Mouse (Mus musculus): ENCODE data around the gene Arglu1. TPM values are rescaled to one million over a fixed set of nuclear protein-coding genes. Genes with fewer than 3 reads are reported as not detected.
A peak's percentile ranks its signal among the peaks of the same experiment; 100 is the strongest.

Arglu1 gene
- polyA plus RNA-seq, 2 experiments: 146 to 197 TPM

DNA sequence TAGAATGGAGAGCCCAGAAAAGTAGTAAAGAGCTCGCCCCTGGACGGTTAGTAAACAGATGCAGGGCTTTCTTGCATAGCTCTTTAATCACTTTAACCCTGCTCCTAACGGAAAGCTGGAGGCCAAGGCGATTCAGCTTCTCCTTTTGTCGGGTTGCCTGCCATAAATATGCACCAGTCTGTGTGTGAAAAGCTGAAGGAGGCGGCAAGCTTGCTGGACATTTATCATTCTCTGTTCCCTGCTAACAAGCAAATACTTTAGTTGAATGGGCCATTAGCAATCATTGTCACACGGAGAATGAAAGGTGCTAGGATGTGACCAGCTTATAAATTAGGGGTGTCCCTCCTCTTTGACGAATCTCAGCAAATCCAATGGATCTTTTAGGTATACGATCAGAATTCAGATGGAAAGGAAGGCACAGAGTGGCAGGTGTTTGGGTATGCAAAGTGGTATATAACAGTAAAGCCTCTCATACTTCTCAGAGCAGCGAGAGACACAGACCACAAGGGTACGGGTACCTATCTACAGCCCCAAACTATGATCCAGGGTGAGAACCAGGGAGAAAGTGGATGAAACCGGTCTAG is 36.3 kb downstream of the Arglu1 start:
- no peak overlapping the region for H3K27ac ChIP-seq (replicated peaks; ENCODE audit: low read depth, low read length)
- peak overlapping the region; percentile 82; the same call in 1 of the 2 replicates for H3K4me2 ChIP-seq (replicated peaks; ENCODE audit: low read depth, low read length, severe bottlenecking)
- H3K9ac ChIP-seq (ENCODE audit: low read depth, low read length, severe bottlenecking): no peak overlapping the region

DNA sequence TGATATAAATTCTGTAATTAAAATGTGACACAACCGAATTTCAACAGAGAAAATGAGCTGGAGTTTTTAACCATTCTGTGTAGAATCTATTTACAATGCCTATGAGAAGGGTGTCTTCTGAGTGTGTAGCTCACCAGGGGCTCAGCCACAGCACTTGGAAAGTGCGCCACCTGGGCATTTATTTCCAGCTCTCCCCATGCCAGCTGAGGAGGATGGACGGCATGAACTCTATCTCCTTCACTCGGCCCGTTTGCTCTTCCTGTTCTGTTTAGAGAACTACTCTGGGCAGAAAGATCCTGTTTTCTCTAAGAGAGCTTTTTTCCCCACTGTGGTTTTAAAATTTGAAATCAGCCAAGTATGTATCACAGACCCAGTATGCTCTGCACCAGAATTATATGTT is 37.0 kb downstream of the Arglu1 start:
- 67% methylated on average over 5 of the region's 5 CpGs for WGBS

More for the DNA sequence above, 36.3 kb downstream of the Arglu1 start:
- no peak for ATAC-seq (ENCODE audit: low FRiP score, low read depth)
- Histone ChIP-seq H3K27me3 (ENCODE audit: control insufficient read depth, insufficient read depth, low read length) (no peaks in the 10 kb centered on the region), H3K36me3 (ENCODE audit: control insufficient read depth, insufficient read depth, low read length) (peaks cover 14% of the 10 kb centered on the region), H3K4me3 (replicated peaks; ENCODE audit: low read length) (no peak overlapping the region), H3K4me1 (ENCODE audit: control insufficient read depth, insufficient read depth, low read length) (peaks cover 74% of the 10 kb centered on the region), H3K9me3 (ENCODE audit: control insufficient read depth, low read length) (no peaks in the 10 kb centered on the region)
- no peak for TF ChIP-seq POLR2A (IDR thresholded peaks at IDR 0.05; ENCODE audit: borderline replicate concordance, extremely low read depth, insufficient read depth, insufficient read length)
- 47% methylated on average over 12 of the region's 12 CpGs for WGBS
- DNase-seq (ENCODE audit: low spot score): no peak

DNA sequence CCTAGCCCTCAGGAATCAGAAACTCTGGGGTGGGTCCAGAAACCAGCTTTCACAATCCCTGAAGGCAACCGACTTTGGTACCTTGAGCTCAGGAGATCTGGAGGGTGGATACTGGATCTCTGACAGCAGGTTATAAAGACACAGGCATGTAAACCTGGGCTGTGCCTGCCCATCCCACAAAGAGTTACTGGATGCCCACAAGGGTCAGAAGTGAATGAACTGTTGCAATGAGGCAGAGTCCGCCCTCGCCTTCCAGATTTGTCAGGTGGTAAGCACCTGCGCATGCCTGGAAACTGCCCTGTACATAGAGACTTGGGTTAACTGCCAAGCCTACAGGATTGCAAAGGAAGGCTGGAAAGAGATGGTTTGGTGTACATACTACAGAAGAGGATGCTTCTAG is 37.9 kb downstream of the Arglu1 start:
- H3K36me3 ChIP-seq (ENCODE audit: control insufficient read depth, insufficient read depth, low read length): peaks cover 16% of the 10 kb centered on the region
- H3K4me2 ChIP-seq (replicated peaks; ENCODE audit: low read depth, low read length, severe bottlenecking): peak overlapping the region; percentile 4; the same call in 1 of the 2 replicates
- H3K27ac ChIP-seq (replicated peaks; ENCODE audit: low read depth, low read length): no peak overlapping the region
- no peak for DNase-seq (ENCODE audit: low spot score)
- H3K4me3 ChIP-seq (replicated peaks; ENCODE audit: low read length): no peak overlapping the region
- ATAC-seq (ENCODE audit: low FRiP score, low read depth): no peak
- no peaks in the 10 kb centered on the region for H3K9me3 ChIP-seq (ENCODE audit: control insufficient read depth, low read length)
- H3K4me1 ChIP-seq (ENCODE audit: control insufficient read depth, insufficient read depth, low read length): peaks cover 82% of the 10 kb centered on the region
- no peak overlapping the region for H3K9ac ChIP-seq (ENCODE audit: low read depth, low read length, severe bottlenecking)
- no peak for TF ChIP-seq POLR2A (IDR thresholded peaks at IDR 0.05; ENCODE audit: borderline replicate concordance, extremely low read depth, insufficient read depth, insufficient read length)
- WGBS: 63% methylated on average over 4 of the region's 4 CpGs
- no peaks in the 10 kb centered on the region for H3K27me3 ChIP-seq (ENCODE audit: control insufficient read depth, insufficient read depth, low read length)

More for the DNA sequence above, 37.0 kb downstream of the Arglu1 start:
- Histone ChIP-seq H3K4me2 (replicated peaks; ENCODE audit: low read depth, low read length, severe bottlenecking) (peak overlapping the region; percentile 11; the same call in 1 of the 2 replicates), H3K9ac (ENCODE audit: low read depth, low read length, severe bottlenecking) (no peak overlapping the region), H3K27ac (replicated peaks; ENCODE audit: low read depth, low read length) (no peak overlapping the region), H3K27me3 (ENCODE audit: control insufficient read depth, insufficient read depth, low read length) (no peaks in the 10 kb centered on the region), H3K9me3 (ENCODE audit: control insufficient read depth, low read length) (no peaks in the 10 kb centered on the region), H3K4me3 (replicated peaks; ENCODE audit: low read length) (no peak overlapping the region), H3K4me1 (ENCODE audit: control insufficient read depth, insufficient read depth, low read length) (peaks cover 80% of the 10 kb centered on the region), H3K36me3 (ENCODE audit: control insufficient read depth, insufficient read depth, low read length) (peaks cover 16% of the 10 kb centered on the region)
- no peak for TF ChIP-seq POLR2A (IDR thresholded peaks at IDR 0.05; ENCODE audit: borderline replicate concordance, extremely low read depth, insufficient read depth, insufficient read length)
- ATAC-seq (ENCODE audit: low FRiP score, low read depth) (no peak), DNase-seq (ENCODE audit: low spot score) (no peak)

DNA sequence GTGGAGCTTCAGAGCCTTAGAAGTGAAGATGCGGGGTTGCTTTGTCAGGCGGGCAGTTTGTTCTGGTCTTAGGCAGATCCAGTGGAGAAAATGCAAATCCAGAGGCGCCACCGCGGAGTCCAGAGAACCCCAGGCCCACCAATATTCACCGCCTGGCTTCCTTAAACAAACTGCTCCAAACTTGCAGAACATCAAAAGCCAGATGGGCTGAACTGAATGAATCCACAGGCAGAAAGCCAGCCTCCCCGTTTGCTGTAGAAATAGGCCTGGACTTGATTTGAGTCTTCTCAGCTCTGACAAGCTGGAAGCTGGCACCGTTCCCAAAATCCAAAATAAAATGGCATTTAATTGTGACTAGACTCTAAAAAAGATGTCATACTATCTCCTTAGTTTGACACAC is 40.4 kb downstream of the Arglu1 start:
- TF ChIP-seq POLR2A (IDR thresholded peaks at IDR 0.05; ENCODE audit: borderline replicate concordance, extremely low read depth, insufficient read depth, insufficient read length): no peak
- Histone ChIP-seq H3K4me1 (ENCODE audit: control insufficient read depth, insufficient read depth, low read length) (peaks cover 78% of the 10 kb centered on the region), H3K4me2 (replicated peaks; ENCODE audit: low read depth, low read length, severe bottlenecking) (peak overlapping the region; percentile 22; the same call in 1 of the 2 replicates), H3K36me3 (ENCODE audit: control insufficient read depth, insufficient read depth, low read length) (peaks cover 21% of the 10 kb centered on the region), H3K27me3 (ENCODE audit: control insufficient read depth, insufficient read depth, low read length) (no peaks in the 10 kb centered on the region), H3K9ac (ENCODE audit: low read depth, low read length, severe bottlenecking) (no peak overlapping the region; the same call in 1 of the 2 replicates), H3K9me3 (ENCODE audit: control insufficient read depth, low read length) (no peaks in the 10 kb centered on the region), H3K27ac (replicated peaks; ENCODE audit: low read depth, low read length) (0 out of 2 replicates have a peak overlapping the region, but pooled peaks have one; percentile 46), H3K4me3 (replicated peaks; ENCODE audit: low read length) (no peak overlapping the region)
- 41% methylated on average over 8 of the region's 8 CpGs for WGBS
- DNase-seq (ENCODE audit: low spot score) (peak; percentile 90), ATAC-seq (ENCODE audit: low FRiP score, low read depth) (peak; percentile 28)

DNA sequence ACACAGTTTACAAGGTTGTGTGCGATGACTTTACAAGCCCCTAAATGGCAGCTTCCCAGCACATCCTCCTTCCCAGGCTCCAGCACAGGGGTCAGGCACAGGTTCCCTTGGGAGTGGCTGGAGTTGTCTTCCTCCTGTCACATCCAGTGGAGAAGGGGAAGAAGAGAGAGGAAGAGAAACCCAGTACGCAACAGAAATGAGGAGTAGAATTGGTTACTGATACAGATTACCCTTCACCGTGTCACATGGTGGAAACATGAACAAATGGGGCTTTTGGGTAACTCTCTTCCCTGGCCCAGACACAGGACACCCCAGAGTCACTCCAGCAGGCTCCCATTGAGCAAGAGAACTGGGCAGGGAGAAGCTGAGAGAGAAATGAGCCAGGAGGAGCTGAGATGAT is 40.8 kb downstream of the Arglu1 start:
- no peak for TF ChIP-seq POLR2A (IDR thresholded peaks at IDR 0.05; ENCODE audit: borderline replicate concordance, extremely low read depth, insufficient read depth, insufficient read length)

More for the DNA sequence above, 40.8 kb downstream of the Arglu1 start:
- Histone ChIP-seq H3K4me2 (replicated peaks; ENCODE audit: low read depth, low read length, severe bottlenecking) (peak overlapping the region; percentile 22; the same call in 1 of the 2 replicates), H3K9me3 (ENCODE audit: control insufficient read depth, low read length) (no peaks in the 10 kb centered on the region), H3K27me3 (ENCODE audit: control insufficient read depth, insufficient read depth, low read length) (no peaks in the 10 kb centered on the region), H3K4me3 (replicated peaks; ENCODE audit: low read length) (no peak overlapping the region), H3K4me1 (ENCODE audit: control insufficient read depth, insufficient read depth, low read length) (peaks cover 75% of the 10 kb centered on the region), H3K36me3 (ENCODE audit: control insufficient read depth, insufficient read depth, low read length) (peaks cover 19% of the 10 kb centered on the region), H3K9ac (ENCODE audit: low read depth, low read length, severe bottlenecking) (no peak overlapping the region; the same call in 1 of the 2 replicates), H3K27ac (replicated peaks; ENCODE audit: low read depth, low read length) (0 out of 2 replicates have a peak overlapping the region, but pooled peaks have one; percentile 46)
- ATAC-seq (ENCODE audit: low FRiP score, low read depth): no peak
- DNase-seq (ENCODE audit: low spot score): no peak
- WGBS: 64% methylated on average over 3 of the region's 3 CpGs

Measured in limb, embryonic 14.5 days (tissue).